Mouse (Mus musculus): ENCODE measurements around the gene Lrrc37a. TPM values are rescaled to one million over a fixed set of nuclear protein-coding genes. Genes with fewer than 3 reads are reported as not detected.
"Not testable (repeated sequence)": the region's sequence is repeated elsewhere in the genome, so short reads cannot be mapped to it uniquely, and the experiment has no call there.

Lrrc37a gene
- polyA plus RNA-seq, 1 experiment from 2014 or later: not detected

GRCm38 (mm10) chr11:103411981-103412949 is 92.1 kb downstream of the Lrrc37a start, which contains the start of gene Plekhm1:
TSS of gene Plekhm1 (minus strand) at chr11:103412687.
- H3K4me2 ChIP-seq: peak within 1 kb of the TSS; percentile 96
- H3K9ac ChIP-seq: peak within 1 kb of the TSS; percentile 91
- under 1% methylated on average over 67 of the region's 67 CpGs for WGBS
- H3K4me3 ChIP-seq: peak within 1 kb of the TSS; percentile 97
- peak within 1 kb of the TSS; percentile 85 for H3K27ac ChIP-seq
- H3K4me1 ChIP-seq: peaks cover 25% of the 10 kb centered on the region
- ATAC-seq (replicated peaks): peak; percentile 99
- no peaks in the 10 kb centered on the region for H3K36me3 ChIP-seq (replicated peaks)
- H3K27me3 ChIP-seq (replicated peaks): no peaks in the 10 kb centered on the region
- H3K9me3 ChIP-seq: no peaks in the 10 kb centered on the region

DNA sequence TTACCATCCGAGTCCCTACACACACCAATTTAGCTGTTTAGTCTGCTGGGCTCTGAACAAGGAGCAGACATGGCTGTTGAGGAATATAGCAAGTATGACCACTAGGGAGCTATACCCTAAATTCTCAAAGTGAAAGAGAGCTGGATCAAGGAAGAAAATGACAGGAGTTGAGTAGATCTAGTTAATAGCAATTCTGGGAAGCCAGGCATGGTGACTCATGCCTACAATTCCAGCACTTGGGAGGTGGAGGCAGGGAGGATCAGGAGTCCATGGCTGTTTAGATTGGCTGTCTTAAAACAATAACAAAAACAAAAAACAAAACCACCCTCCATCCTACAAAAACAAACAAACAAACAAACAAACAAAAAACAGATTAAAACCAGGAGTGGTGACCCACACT is 93.1 kb downstream of the Lrrc37a start:
- no peaks in the 10 kb centered on the region for H3K36me3 ChIP-seq (replicated peaks)
- H3K4me2 ChIP-seq: peak overlapping the region; percentile 96
- H3K9me3 ChIP-seq: no peaks in the 10 kb centered on the region
- H3K9ac ChIP-seq: no peak overlapping the region
- no peak overlapping the region for H3K4me3 ChIP-seq
- ATAC-seq (replicated peaks): no peak
- H3K27me3 ChIP-seq (replicated peaks): no peaks in the 10 kb centered on the region
- no peak overlapping the region for H3K27ac ChIP-seq
- peaks cover 25% of the 10 kb centered on the region for H3K4me1 ChIP-seq
- 83% methylated on average over 1 of the region's 1 CpGs for WGBS

GRCm38 (mm10) chr11:103408880-103409279 is 95.5 kb downstream of the Lrrc37a start:
- H3K27ac ChIP-seq: no peak overlapping the region
- no peak for ATAC-seq (replicated peaks)
- WGBS: 92% methylated on average over 13 of the region's 13 CpGs

GRCm38 (mm10) chr11:103407136-103407535 is 97.3 kb downstream of the Lrrc37a start:
- H3K27me3 ChIP-seq (replicated peaks); H3K9ac ChIP-seq; ATAC-seq (replicated peaks); H3K27ac ChIP-seq; H3K4me2 ChIP-seq; H3K36me3 ChIP-seq (replicated peaks); H3K4me3 ChIP-seq; H3K9me3 ChIP-seq: not testable (repeated sequence)
- 60% methylated on average over 5 of the region's 5 CpGs for WGBS
- peaks cover 18% of the 10 kb centered on the region for H3K4me1 ChIP-seq

More at GRCm38 (mm10) chr11:103408880-103409279, 95.5 kb downstream of the Lrrc37a start:
- no peaks in the 10 kb centered on the region for H3K36me3 ChIP-seq (replicated peaks)
- no peaks in the 10 kb centered on the region for H3K27me3 ChIP-seq (replicated peaks)
- H3K9me3 ChIP-seq: no peaks in the 10 kb centered on the region
- no peak overlapping the region for H3K4me2 ChIP-seq
- H3K9ac ChIP-seq: no peak overlapping the region
- no peak overlapping the region for H3K4me3 ChIP-seq
- H3K4me1 ChIP-seq: peaks cover 25% of the 10 kb centered on the region

DNA sequence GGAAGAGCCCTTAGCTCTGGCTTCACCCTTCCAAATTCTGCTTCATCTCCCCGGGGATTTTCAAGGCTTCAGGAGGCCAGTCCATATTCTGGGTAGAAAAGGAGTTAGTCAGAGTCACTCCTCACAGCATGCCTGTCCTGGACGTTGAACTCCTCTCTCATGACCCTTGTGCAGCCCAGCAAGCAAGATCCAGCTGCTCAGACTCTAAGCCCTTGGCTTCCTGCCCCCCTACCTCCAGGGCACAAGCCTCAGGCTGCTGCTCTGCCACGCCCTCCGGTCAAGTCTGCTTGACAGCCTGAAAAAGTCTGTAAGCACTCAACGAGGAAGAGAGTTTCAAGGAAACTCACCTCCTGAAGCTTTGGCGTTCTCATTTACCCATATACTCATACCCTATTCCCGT is 97.8 kb downstream of the Lrrc37a start:
- 70% methylated on average over 7 of the region's 7 CpGs for WGBS
- no peak for ATAC-seq (replicated peaks)

DNA sequence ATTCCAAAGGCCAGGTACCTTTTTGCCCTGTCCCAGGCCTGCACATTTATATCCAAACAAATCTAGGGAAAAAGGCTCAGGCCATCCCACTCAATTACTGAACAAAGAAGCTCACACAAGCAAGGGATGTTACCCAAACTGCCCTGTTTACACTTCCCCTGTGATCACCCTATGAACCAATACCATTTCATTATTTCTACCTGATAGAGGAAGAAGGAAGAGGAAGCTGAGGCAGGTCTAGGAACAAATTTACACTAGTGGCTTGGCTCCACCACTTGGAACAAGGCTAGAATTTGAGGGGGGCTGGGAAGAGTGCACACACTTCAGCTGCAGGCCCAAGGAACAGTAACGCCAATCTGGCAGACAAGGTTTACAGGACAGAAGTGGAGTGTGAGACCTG is 98.6 kb downstream of the Lrrc37a start:
- Histone ChIP-seq H3K36me3 (replicated peaks) (no peaks in the 10 kb centered on the region), H3K9me3 (no peaks in the 10 kb centered on the region), H3K9ac (no peak overlapping the region), H3K27ac (no peak overlapping the region), H3K4me2 (no peak overlapping the region), H3K27me3 (replicated peaks) (no peaks in the 10 kb centered on the region), H3K4me3 (no peak overlapping the region), H3K4me1 (peaks cover 6% of the 10 kb centered on the region)
- 93% methylated on average over 1 of the region's 1 CpGs for WGBS
- no peak for ATAC-seq (replicated peaks)

More for the DNA sequence above, 97.8 kb downstream of the Lrrc37a start:
- Histone ChIP-seq H3K9ac (no peak overlapping the region), H3K27me3 (replicated peaks) (no peaks in the 10 kb centered on the region), H3K4me1 (peaks cover 14% of the 10 kb centered on the region), H3K27ac (no peak overlapping the region), H3K4me2 (no peak overlapping the region), H3K36me3 (replicated peaks) (no peaks in the 10 kb centered on the region), H3K9me3 (no peaks in the 10 kb centered on the region), H3K4me3 (no peak overlapping the region)

DNA sequence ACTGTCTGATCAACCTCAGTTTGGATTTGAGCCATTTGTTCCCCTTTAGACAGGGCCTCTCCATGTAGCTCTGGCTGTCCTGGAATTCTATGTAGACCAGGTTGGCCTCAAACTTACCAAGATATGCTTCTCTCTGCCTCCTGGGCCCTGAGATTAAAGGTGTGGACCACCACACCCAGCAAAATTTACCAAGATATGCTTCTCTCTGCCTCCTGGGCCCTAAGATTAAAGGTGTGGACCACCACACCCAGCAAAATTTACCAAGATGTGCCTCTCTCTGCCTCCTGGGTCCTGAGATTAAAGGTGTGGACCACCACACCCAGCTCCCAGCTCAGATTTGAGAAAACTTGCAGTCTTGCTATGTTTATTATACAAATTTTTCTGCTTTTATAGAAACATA is 99.8 kb downstream of the Lrrc37a start:
- H3K4me2 ChIP-seq: no peak overlapping the region
- no peaks in the 10 kb centered on the region for H3K36me3 ChIP-seq (replicated peaks)
- H3K9me3 ChIP-seq: no peaks in the 10 kb centered on the region
- no peak for ATAC-seq (replicated peaks)
- no peak overlapping the region for H3K9ac ChIP-seq
- no peak overlapping the region for H3K27ac ChIP-seq
- no peaks in the 10 kb centered on the region for H3K27me3 ChIP-seq (replicated peaks)
- H3K4me3 ChIP-seq: no peak overlapping the region
- no peaks in the 10 kb centered on the region for H3K4me1 ChIP-seq

DNA sequence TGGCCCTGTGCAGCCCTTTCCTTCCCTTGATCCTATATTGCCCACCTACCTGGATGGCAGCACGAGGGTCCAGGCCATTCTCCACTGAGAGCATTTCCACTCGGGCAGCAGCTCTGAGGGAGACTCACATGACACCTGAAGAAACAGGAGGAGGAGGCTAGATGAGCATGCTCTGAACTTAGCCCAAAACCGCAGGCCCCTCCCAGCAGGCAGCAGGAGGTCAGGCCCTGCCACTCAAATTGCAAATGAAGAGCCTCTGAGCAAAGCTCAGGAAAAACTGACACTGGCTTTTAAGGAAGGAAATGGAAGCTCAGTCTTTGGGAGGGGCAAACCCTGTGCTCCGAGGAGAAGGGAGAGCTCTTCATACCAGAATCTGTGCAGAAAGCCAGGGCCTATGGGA is 100.6 kb downstream of the Lrrc37a start:
- Histone ChIP-seq H3K27me3 (replicated peaks) (no peaks in the 10 kb centered on the region), H3K4me3 (no peak overlapping the region), H3K9ac (no peak overlapping the region), H3K9me3 (no peaks in the 10 kb centered on the region), H3K27ac (no peak overlapping the region), H3K4me2 (no peak overlapping the region), H3K36me3 (replicated peaks) (no peaks in the 10 kb centered on the region), H3K4me1 (no peaks in the 10 kb centered on the region)
- no peak for ATAC-seq (replicated peaks)
- WGBS: 56% methylated on average over 4 of the region's 4 CpGs

DNA sequence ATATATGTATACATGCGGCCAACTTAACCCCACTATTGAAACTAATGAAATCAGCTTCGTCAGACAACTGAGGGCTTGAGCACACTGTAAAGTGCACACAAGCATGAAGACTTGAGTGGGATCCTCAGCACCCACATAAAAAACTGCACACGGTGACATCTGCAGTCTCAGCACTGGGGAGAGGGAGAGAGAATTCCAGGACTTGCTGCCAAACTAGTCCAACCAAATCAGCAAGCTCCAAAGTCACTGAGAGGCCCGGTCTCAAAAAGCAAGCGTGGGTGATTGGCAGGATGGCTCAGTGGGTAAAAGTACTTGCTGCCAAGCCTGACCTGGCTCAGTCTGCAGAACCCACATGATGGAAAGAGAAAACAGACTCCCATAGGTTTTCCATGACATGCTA is 101.7 kb downstream of the Lrrc37a start:
- H3K27me3 ChIP-seq (replicated peaks): no peaks in the 10 kb centered on the region
- no peak overlapping the region for H3K4me3 ChIP-seq
- no peaks in the 10 kb centered on the region for H3K9me3 ChIP-seq
- no peaks in the 10 kb centered on the region for H3K4me1 ChIP-seq
- no peak overlapping the region for H3K27ac ChIP-seq
- no peak overlapping the region for H3K9ac ChIP-seq
- 88% methylated on average over 5 of the region's 5 CpGs for WGBS
- no peaks in the 10 kb centered on the region for H3K36me3 ChIP-seq (replicated peaks)
- ATAC-seq (replicated peaks): no peak
- no peak overlapping the region for H3K4me2 ChIP-seq

DNA sequence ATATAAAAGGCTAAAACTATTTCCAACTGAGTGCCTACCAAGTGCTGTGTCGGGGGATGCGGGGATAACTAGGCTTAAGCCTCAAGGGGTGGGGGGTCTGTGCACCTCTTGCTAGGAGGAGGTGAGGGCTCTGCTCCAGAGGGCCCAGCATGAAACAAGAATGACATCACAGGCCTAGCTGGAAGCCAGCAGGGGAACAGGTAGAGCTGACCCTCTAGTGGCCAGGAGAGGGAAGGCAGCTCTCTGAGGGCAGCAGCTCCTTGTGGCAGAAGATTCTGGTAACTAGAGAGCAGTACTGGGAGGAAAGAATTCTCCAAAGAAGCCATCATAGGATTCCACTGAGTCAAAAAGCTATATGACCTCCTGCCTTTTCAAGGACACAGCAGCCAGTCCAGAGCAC is 102.2 kb downstream of the Lrrc37a start:
- WGBS: 47% methylated on average over 2 of the region's 2 CpGs
- Histone ChIP-seq H3K9ac (no peak overlapping the region), H3K4me2 (no peak overlapping the region), H3K9me3 (no peaks in the 10 kb centered on the region), H3K27me3 (replicated peaks) (no peaks in the 10 kb centered on the region), H3K4me3 (no peak overlapping the region), H3K4me1 (no peaks in the 10 kb centered on the region), H3K36me3 (replicated peaks) (no peaks in the 10 kb centered on the region), H3K27ac (no peak overlapping the region)
- ATAC-seq (replicated peaks): no peak
